Comparison of ENCODE assay signal across 8 mouse cellular contexts in genomic region chr6:4740511-4740910, GRCm38 (mm10). TPM values are rescaled to one million over a fixed set of nuclear protein-coding genes. Genes with fewer than 3 reads are reported as not detected.
DNase-seq lines count a peak whose midpoint lies in the region.

No protein-coding gene starts in this region.

- peaks cover 81% of the 10 kb centered on the region for H3K4me1 ChIP-seq in forebrain, embryonic 10.5 days

- no peak overlapping the region for H3K4me3 ChIP-seq in forebrain, embryonic 10.5 days

- H3K9me3 ChIP-seq in forebrain, embryonic 10.5 days: no peaks in the 10 kb centered on the region

- intact Hi-C loops in heart, postnatal 10 days (cut with DNase I): no loop called here

- H3K27me3 ChIP-seq in forebrain, embryonic 10.5 days (ENCODE audit: poor library complexity, severe bottlenecking): peaks cover 11% of the 10 kb centered on the region

- WGBS in forebrain, embryonic 10.5 days: 36% methylated on average over 6 of the region's 6 CpGs

- peaks cover 5% of the 10 kb centered on the region; the same call in 1 of the 2 replicates for H3K36me3 ChIP-seq in forebrain, embryonic 10.5 days (replicated peaks)

- H3K27ac ChIP-seq in forebrain, embryonic 10.5 days: peak overlapping the region; percentile 22

- DNase-seq in embryo, embryonic 10 days (ENCODE audit: low spot score): peak; percentile 14
- no peak for DNase-seq in embryo, embryonic 9.5 days (ENCODE audit: extremely low spot score)
- DNase-seq in adipocyte (ENCODE audit: low spot score): peak; percentile 90
- DNase-seq in forebrain, embryonic 10.5 days (ENCODE audit: extremely low spot score, low spot score): no peak
- DNase-seq in heart, postnatal 10 days: peak; percentile 79 to 82
- peak; percentile 52 to 68 for DNase-seq in lung, adult 18-20 months
- DNase-seq in thymus, postnatal 25 days: no peak
- DNase-seq in retina, embryonic 14.5 days (ENCODE audit: low spot score): no peak

RNA-seq across cellular contexts. Expression of gene Sgce, which starts 6.5 kb away (rescaled TPM):
- 49.9 and 50.4 TPM in 2 replicates for polyA plus RNA-seq in forebrain, embryonic 10.5 days (2016; fragmentation: Nextera tagmentation; extraction: Ambion mirVana)
- 10 to 100 TPM; 41.2 to 44.4 TPM for total RNA-seq in heart, postnatal 10 days (2021)

RNA-seq across cellular contexts. Expression of gene Peg10, which starts 6.6 kb away (rescaled TPM):
- 11.8 and 12.9 TPM in 2 replicates for polyA plus RNA-seq in forebrain, embryonic 10.5 days (2016; fragmentation: Nextera tagmentation; extraction: Ambion mirVana)
- 1 to 10 TPM; 3.5 to 3.7 TPM for total RNA-seq in heart, postnatal 10 days (2021)

Comparison
In these comparisons a context has a peak if more than half of its experiments do, and no peak if none do; other contexts are left out.
1. DNase-seq: peak in embryo, embryonic 10 days (single experiment), adipocyte (single experiment), heart, postnatal 10 days (2 of 2) and lung, adult 18-20 months (2 of 2); none in embryo, embryonic 9.5 days (single experiment), forebrain, embryonic 10.5 days (single experiment), thymus, postnatal 25 days (single experiment) and retina, embryonic 14.5 days (single experiment).